Mouse (Mus musculus): ENCODE measurements around the gene Ttc28. TPM values are rescaled to one million over a fixed set of nuclear protein-coding genes. Genes with fewer than 3 reads are reported as not detected.

Ttc28 gene
- total and polyA plus RNA-seq, 3 experiments, result 0.21 to 0.89 (median 0.28) TPM

GRCm38 (mm10) chr5:110860445-110860844 is 19.2 kb upstream of the Ttc28 start:
- Histone ChIP-seq H3K9me3 (replicated peaks; ENCODE audit: low read length) (no peaks in the 10 kb centered on the region), H3K27ac (ENCODE audit: insufficient read depth, low read depth) (no peak overlapping the region), H3K36me3 (replicated peaks in 1 of 2; ENCODE audit: control insufficient read depth in 1 of 2, insufficient read depth in 1 of 2, low read length in 1 of 2) (peaks cover 52 to 90% of the 10 kb centered on the region in 2 experiments), H3K4me1 (ENCODE audit: control insufficient read depth in 1 of 2, insufficient read depth in 2 of 2) (no peaks in the 10 kb centered on the region), H3K9ac (ENCODE audit: insufficient read depth, low read depth) (no peak overlapping the region), H3K4me3 (replicated peaks in 1 of 3; ENCODE audit: low read depth in 2 of 3, low read length in 2 of 3, poor library complexity in 1 of 3) (no peak overlapping the region), H3K79me2 (replicated peaks; ENCODE audit: control insufficient read depth, extremely low read depth, insufficient read depth, poor library complexity, severe bottlenecking) (no peaks in the 10 kb centered on the region), H3K27me3 (replicated peaks) (no peaks in the 10 kb centered on the region), H3K4me2 (ENCODE audit: insufficient read depth, low read depth, poor library complexity, severe bottlenecking) (no peak overlapping the region)
- in situ Hi-C loops (cut with MboI; ENCODE audit: low pct_ligation_motif_present, low pct_unique_long_range_greater_than_20kb, low sequenced_read_pairs) (no loop called here), dilution Hi-C loops (cut with MboI; ENCODE audit: extremely low pct_ligation_motif_present, extremely low pct_unique_long_range_greater_than_20kb, low sequenced_read_pairs) (no loop called here)
- no peak for TF ChIP-seq NRF1 (IDR thresholded peaks at IDR 0.05; ENCODE audit: low read depth, low read length)
- no peak for TF ChIP-seq TBP (conservative IDR thresholded peaks at IDR 0.05; ENCODE audit: low read depth, low read length)
- no peak for TF ChIP-seq SIN3A (IDR thresholded peaks at IDR 0.05; ENCODE audit: low read length)
- no peak for TF ChIP-seq CTCF (conservative IDR thresholded peaks at IDR 0.05 in 1 of 2, IDR thresholded peaks at IDR 0.05 in 1 of 2; ENCODE audit: low read depth in 2 of 2, low read length in 2 of 2)
- TF ChIP-seq RAD21 (IDR thresholded peaks at IDR 0.05; ENCODE audit: low read depth, low read length), result no peak
- no peak for TF ChIP-seq ZC3H11A (IDR thresholded peaks at IDR 0.05; ENCODE audit: low read depth, low read length)
- TF ChIP-seq IRF4 (IDR thresholded peaks at IDR 0.05; ENCODE audit: low read depth, low read length), result no peak
- TF ChIP-seq HCFC1 (IDR thresholded peaks at IDR 0.05; ENCODE audit: low read depth, low read length), result no peak
- no peak for DNase-seq (ENCODE audit: extremely low read depth)

- H3K4me2 ChIP-seq (ENCODE audit: insufficient read depth, low read depth, poor library complexity, severe bottlenecking), result no peak overlapping the region
- in situ Hi-C loops (cut with MboI; ENCODE audit: low pct_ligation_motif_present, low pct_unique_long_range_greater_than_20kb, low sequenced_read_pairs), result no loop called here
- H3K27me3 ChIP-seq (replicated peaks), result no peaks in the 10 kb centered on the region
- H3K36me3 ChIP-seq (replicated peaks in 1 of 2; ENCODE audit: control insufficient read depth in 1 of 2, insufficient read depth in 1 of 2, low read length in 1 of 2), result peaks cover 45 to 91% of the 10 kb centered on the region in 2 experiments
- no peaks in the 10 kb centered on the region for H3K4me1 ChIP-seq (ENCODE audit: control insufficient read depth in 1 of 2, insufficient read depth in 2 of 2)
- dilution Hi-C loops (cut with MboI; ENCODE audit: extremely low pct_ligation_motif_present, extremely low pct_unique_long_range_greater_than_20kb, low sequenced_read_pairs), result no loop called here
- no peak overlapping the region for H3K9ac ChIP-seq (ENCODE audit: insufficient read depth, low read depth)
- no peak overlapping the region for H3K4me3 ChIP-seq (replicated peaks in 1 of 3; ENCODE audit: low read depth in 2 of 3, low read length in 2 of 3, poor library complexity in 1 of 3)
- no peak for DNase-seq (ENCODE audit: extremely low read depth)
- no peaks in the 10 kb centered on the region for H3K9me3 ChIP-seq (replicated peaks; ENCODE audit: low read length)
- H3K27ac ChIP-seq (ENCODE audit: insufficient read depth, low read depth), result no peak overlapping the region
- no peaks in the 10 kb centered on the region for H3K79me2 ChIP-seq (replicated peaks; ENCODE audit: control insufficient read depth, extremely low read depth, insufficient read depth, poor library complexity, severe bottlenecking)
- TF ChIP-seq GABPA (IDR thresholded peaks at IDR 0.05; ENCODE audit: insufficient replicate concordance, low read depth, low read length) (no peak), TBP (conservative IDR thresholded peaks at IDR 0.05; ENCODE audit: low read depth, low read length) (no peak), SMC3 (IDR thresholded peaks at IDR 0.05; ENCODE audit: low read depth, low read length) (no peak), CHD1 (IDR thresholded peaks at IDR 0.05; ENCODE audit: low read depth, low read length) (no peak), JUND (conservative IDR thresholded peaks at IDR 0.05; ENCODE audit: low read depth, low read length) (no peak), JUN (IDR thresholded peaks at IDR 0.05; ENCODE audit: insufficient read depth, low read depth, low read length) (no peak), IRF4 (IDR thresholded peaks at IDR 0.05; ENCODE audit: low read depth, low read length) (no peak), ZC3H11A (IDR thresholded peaks at IDR 0.05; ENCODE audit: low read depth, low read length) (no peak), POLR2AphosphoS2 (IDR thresholded peaks at IDR 0.05; ENCODE audit: low read depth, low read length) (no peak), PAX5 (IDR thresholded peaks at IDR 0.05; ENCODE audit: low read length) (no peak), CTCF (conservative IDR thresholded peaks at IDR 0.05 in 1 of 2, IDR thresholded peaks at IDR 0.05 in 1 of 2; ENCODE audit: low read depth in 2 of 2, low read length in 2 of 2) (no peak), KAT2A (IDR thresholded peaks at IDR 0.05; ENCODE audit: insufficient replicate concordance, low read length) (no peak), USF1 (IDR thresholded peaks at IDR 0.05; ENCODE audit: low read depth, low read length) (no peak), USF2 (conservative IDR thresholded peaks at IDR 0.05; ENCODE audit: low read depth, low read length) (no peak), NRF1 (IDR thresholded peaks at IDR 0.05; ENCODE audit: low read depth, low read length) (no peak), POLR2A (IDR thresholded peaks at IDR 0.05; ENCODE audit: low read depth, low read length) (no peak), MXI1 (IDR thresholded peaks at IDR 0.05; ENCODE audit: low read depth, low read length) (no peak), MAZ (IDR thresholded peaks at IDR 0.05; ENCODE audit: low read depth, low read length) (no peak)
Measured at GRCm38 (mm10) chr5:110868460-110868859, 11.1 kb upstream of the Ttc28 start.

All from CH12.LX (cell line).